ENCODE assay signal across 9 mouse cellular contexts in the genomic region with DNA sequence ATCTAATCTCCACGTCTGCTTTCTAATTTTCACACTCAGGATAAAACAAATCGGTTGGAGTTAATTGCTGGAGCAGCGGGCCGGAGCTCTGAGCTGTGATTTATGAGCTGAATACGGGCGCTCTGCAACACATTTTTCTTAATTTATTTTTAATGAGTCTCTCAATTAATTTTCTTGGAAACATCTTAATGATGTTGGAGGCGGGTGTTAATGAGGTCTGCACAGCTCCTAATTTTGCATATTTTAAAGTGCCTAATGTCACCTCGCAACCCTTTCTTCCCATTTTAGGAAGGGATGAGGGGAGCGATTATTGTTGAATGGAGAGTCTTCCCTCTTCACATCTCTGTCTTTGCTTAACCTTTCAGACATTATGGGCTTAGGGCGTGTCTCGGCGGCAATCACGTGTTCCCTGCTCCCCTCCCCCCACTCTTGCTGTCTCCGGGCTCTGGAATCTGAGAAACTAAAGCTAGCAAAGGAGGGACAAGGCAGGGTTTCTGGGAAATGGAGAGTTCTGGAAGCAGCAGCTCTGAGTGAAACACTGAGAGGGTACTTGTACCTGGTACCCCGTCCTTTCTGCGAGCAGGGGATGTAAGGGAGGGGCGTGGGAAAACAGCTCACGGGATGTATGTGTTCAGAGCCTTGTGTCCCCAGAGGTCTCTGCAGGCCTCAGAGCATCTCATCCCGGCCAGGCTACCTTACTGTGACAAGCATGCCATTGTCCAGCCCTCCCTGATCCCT. TPM values are rescaled to one million over a fixed set of nuclear protein-coding genes. Genes with fewer than 3 reads are reported as not detected.
A peak's percentile ranks its signal among the peaks of the same experiment; 100 is the strongest.
DNase-seq lines count a peak whose midpoint lies in the region; ATAC-seq lines count a peak whose summit lies in the region.
"Had no signal": no experiment of that assay in that cellular context is flagged by ENCODE, and none has a peak within 500 bp of the region (broad histone marks: within the 10 kb centered on the region; RNA-seq: fewer than 3 reads in every experiment).

No protein-coding gene starts in this region.

- peak overlapping the region; percentile 21 for H3K4me3 ChIP-seq in hindbrain, embryonic 15.5 days

- H3K27ac ChIP-seq in hindbrain, embryonic 15.5 days (replicated peaks), result peak overlapping the region; percentile 78

- H3K4me1 ChIP-seq in hindbrain, embryonic 15.5 days (replicated peaks), result peaks cover 14% of the 10 kb centered on the region

- ATAC-seq in hindbrain, embryonic 15.5 days (ENCODE audit: low FRiP score, low read depth), result peak; percentile 83

- no peaks in the 10 kb centered on the region; the same call in 1 of the 2 replicates for H3K27me3 ChIP-seq in hindbrain, embryonic 15.5 days

- 12% methylated on average over 19 of the region's 19 CpGs for WGBS in hindbrain, embryonic 15.5 days

- H3K36me3 ChIP-seq in hindbrain, embryonic 15.5 days, result no peaks in the 10 kb centered on the region

- no peaks in the 10 kb centered on the region for H3K9me3 ChIP-seq in hindbrain, embryonic 15.5 days

- peak; percentile 39 to 67 for DNase-seq in cerebellum, postnatal 25 days
- DNase-seq in cerebellum, adult 11-12 months, result no peak
- peak; percentile 8 for DNase-seq in urinary bladder, postnatal 14 days (ENCODE audit: low spot score)
- no peak for DNase-seq in urinary bladder, postnatal 4 days (ENCODE audit: low spot score in 2 of 2)
- DNase-seq in lung, postnatal 4 days, result peak; percentile 42 to 59
- no peak for DNase-seq in T-cell, adult 2 months (ENCODE audit: low spot score)
- no peak for DNase-seq in adrenal gland, adult 2 months

- H3K9ac ChIP-seq in hindbrain, embryonic 15.5 days, result peak overlapping the region; percentile 26; the same call in 1 of the 2 replicates

- H3K4me2 ChIP-seq in hindbrain, embryonic 15.5 days, result peak overlapping the region; percentile 49

RNA-seq across cellular contexts. Expression of a gene that starts 56.8 kb away (rescaled TPM):
- polyA plus RNA-seq in hindbrain, embryonic 15.5 days (2015; fragmentation: Nextera tagmentation; extraction: Ambion mirVana), result 2.1 TPM in 2 replicates
- not detected for total RNA-seq in adrenal gland, adult 2 months (2021)
- not detected in 2 replicates for polyA plus RNA-seq in adrenal gland, adult 2 months (2012; rRNA removed)
- total RNA-seq: liver, adult 2 months had no signal
- polyA plus RNA-seq: liver, adult 2 months had no signal

Comparison
In these comparisons a context has a peak if more than half of its experiments do, and no peak if none do; other contexts are left out.
1. DNase-seq: peak in cerebellum, postnatal 25 days (2 of 2), urinary bladder, postnatal 14 days (single experiment) and lung, postnatal 4 days (2 of 2); none in cerebellum, adult 11-12 months (single experiment), urinary bladder, postnatal 4 days (0 of 2), T-cell, adult 2 months (single experiment) and adrenal gland, adult 2 months (single experiment).